18 mouse cellular contexts compared by ENCODE assay signal in the genomic region with DNA sequence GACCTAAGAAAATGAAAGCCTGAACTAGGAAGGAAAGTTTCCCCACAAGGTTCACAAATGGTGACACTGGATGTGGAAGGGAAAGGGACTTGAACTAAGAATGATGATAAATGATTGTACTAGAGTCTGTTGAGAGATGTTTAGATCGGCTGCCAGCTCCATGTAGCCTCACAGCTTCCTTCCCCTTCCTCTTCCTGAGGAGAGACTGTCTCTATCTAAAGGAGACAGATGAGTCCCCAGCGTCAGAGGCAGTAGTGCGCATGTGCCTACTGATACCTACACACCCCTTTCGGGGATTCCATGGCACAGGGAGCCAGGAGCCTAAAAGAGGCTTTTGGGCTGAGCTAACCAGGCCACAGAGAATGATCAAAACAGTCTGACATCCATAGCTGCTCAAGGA. TPM values are rescaled to one million over a fixed set of nuclear protein-coding genes. Genes with fewer than 3 reads are reported as not detected.
A peak's percentile ranks its signal among the peaks of the same experiment; 100 is the strongest.
DNase-seq lines count a peak whose midpoint lies in the region; ATAC-seq and TF ChIP-seq lines count a peak whose summit lies in the region.
"Had no signal": no experiment of that assay in that cellular context is flagged by ENCODE, and none has a peak within 500 bp of the region (broad histone marks: within the 10 kb centered on the region; RNA-seq: fewer than 3 reads in every experiment).

No protein-coding gene starts in this region.

- H3K27me3 ChIP-seq in lung, embryonic 15.5 days, result no peaks in the 10 kb centered on the region
- H3K27me3 ChIP-seq in MEL (ENCODE audit: control insufficient read depth in 1 of 2, insufficient read depth in 2 of 2, low read length in 2 of 2), result no peaks in the 10 kb centered on the region
- H3K27me3 ChIP-seq in liver, embryonic 16.5 days (ENCODE audit: control insufficient read depth, insufficient read depth, low read depth, low read length), result no peaks in the 10 kb centered on the region
- no peaks in the 10 kb centered on the region for H3K27me3 ChIP-seq in midbrain, embryonic 15.5 days (replicated peaks)
- H3K27me3 ChIP-seq: limb, embryonic 12.5 days had no signal

- no peak for TF ChIP-seq CTCF in MEL (IDR thresholded peaks at IDR 0.05 in 2 of 3, conservative IDR thresholded peaks at IDR 0.05 in 1 of 3; ENCODE audit: control insufficient read depth in 1 of 3, insufficient read depth in 1 of 3, low read depth in 2 of 3, low read length in 3 of 3, poor library complexity in 1 of 3, severe bottlenecking in 1 of 3)

- 0 out of 2 replicates have a peak overlapping the region, but pooled peaks have one; percentile 44 for H3K27ac ChIP-seq in lung, embryonic 15.5 days
- peak overlapping the region; percentile 81 for H3K27ac ChIP-seq in MEL (ENCODE audit: control insufficient read depth, low read depth, low read length)
- H3K27ac ChIP-seq in liver, embryonic 16.5 days (ENCODE audit: low read length), result peak overlapping the region; percentile 67
- no peak overlapping the region for H3K27ac ChIP-seq in midbrain, embryonic 15.5 days
- H3K27ac ChIP-seq: embryonic facial prominence, embryonic 10.5 days; limb, embryonic 12.5 days; midbrain, embryonic 10.5 days had no signal

- peak in 1 of 2 experiments; percentile 55; a peak in 3 of 4 replicates for TF ChIP-seq EP300 in MEL (IDR thresholded peaks at IDR 0.05; ENCODE audit: low read depth in 1 of 2, low read length in 2 of 2)

- no peak for DNase-seq in lung, postnatal 14 days
- DNase-seq in MEL (ENCODE audit: low read depth, low spot score), result peak; percentile 88
- DNase-seq in T-cell, adult 2 months (ENCODE audit: low spot score), result no peak
- DNase-seq: adrenal gland, postnatal 14 days; cerebellum, postnatal 14 days; gastrocnemius, postnatal 25 days; heart, postnatal 36 days; kidney, adult 8-10 months had no signal

- H3K79me2 ChIP-seq in MEL (ENCODE audit: control insufficient read depth, insufficient read depth, low read length, poor library complexity), result peaks cover 23% of the 10 kb centered on the region

- ATAC-seq in lung, embryonic 15.5 days (ENCODE audit: borderline replicate concordance, extremely low read depth, low FRiP score, low TSS enrichment), result no peak
- ATAC-seq in common myeloid progenitor, adult 5-6 weeks (replicated peaks; ENCODE audit: low read depth, poor library complexity, severe bottlenecking), result peak; percentile 7; the same call in 1 of the 2 replicates
- no peak for ATAC-seq in liver, embryonic 16.5 days (ENCODE audit: low read depth)
- no peak for ATAC-seq in midbrain, embryonic 15.5 days (replicated peaks)

- no peak overlapping the region for H3K9ac ChIP-seq in lung, embryonic 15.5 days
- peak overlapping the region; percentile 36 for H3K9ac ChIP-seq in MEL (ENCODE audit: control insufficient read depth, low read depth, low read length, poor library complexity, severe bottlenecking)
- H3K9ac ChIP-seq in liver, embryonic 16.5 days (ENCODE audit: low read depth, low read length), result peak overlapping the region; percentile 40
- H3K9ac ChIP-seq in midbrain, embryonic 15.5 days, result no peak overlapping the region
- H3K9ac ChIP-seq: limb, embryonic 12.5 days had no signal

- H3K36me3 ChIP-seq in lung, embryonic 15.5 days, result no peaks in the 10 kb centered on the region
- H3K36me3 ChIP-seq in MEL (ENCODE audit: control insufficient read depth in 1 of 2, insufficient read depth in 2 of 2, low read length in 2 of 2), result peaks cover 0 to 15% of the 10 kb centered on the region in 2 experiments; a peak in 2 of 4 replicates
- H3K36me3 ChIP-seq in liver, embryonic 16.5 days (ENCODE audit: control insufficient read depth, insufficient read depth), result no peaks in the 10 kb centered on the region
- no peaks in the 10 kb centered on the region for H3K36me3 ChIP-seq in midbrain, embryonic 15.5 days (replicated peaks)
- H3K36me3 ChIP-seq: embryonic facial prominence, embryonic 10.5 days; limb, embryonic 12.5 days; midbrain, embryonic 10.5 days had no signal

- H3K9me3 ChIP-seq in lung, embryonic 15.5 days, result no peaks in the 10 kb centered on the region
- no peaks in the 10 kb centered on the region for H3K9me3 ChIP-seq in MEL (replicated peaks; ENCODE audit: insufficient read depth, low read length)
- H3K9me3 ChIP-seq in liver, embryonic 16.5 days (replicated peaks; ENCODE audit: control insufficient read depth, low read length), result no peaks in the 10 kb centered on the region
- no peaks in the 10 kb centered on the region for H3K9me3 ChIP-seq in midbrain, embryonic 15.5 days
- H3K9me3 ChIP-seq: embryonic facial prominence, embryonic 10.5 days; limb, embryonic 12.5 days; midbrain, embryonic 10.5 days had no signal

- H3K4me2 ChIP-seq in lung, embryonic 15.5 days, result no peak overlapping the region
- H3K4me2 ChIP-seq in liver, embryonic 16.5 days (ENCODE audit: low read depth, low read length), result peak overlapping the region; percentile 36
- no peak overlapping the region for H3K4me2 ChIP-seq in midbrain, embryonic 15.5 days
- H3K4me2 ChIP-seq: limb, embryonic 12.5 days had no signal

- WGBS in lung, embryonic 15.5 days, result 58% methylated on average over 4 of the region's 4 CpGs
- 13% methylated on average over 4 of the region's 4 CpGs for WGBS in liver, embryonic 16.5 days (ENCODE audit: insufficient replicate concordance)
- WGBS in midbrain, embryonic 15.5 days, result 91% methylated on average over 4 of the region's 4 CpGs

- no peak overlapping the region for H3K4me3 ChIP-seq in lung, embryonic 15.5 days
- peak overlapping the region; percentile 30 to 55 for H3K4me3 ChIP-seq in MEL (ENCODE audit: control insufficient read depth in 1 of 2, insufficient read depth in 1 of 2, low read depth in 2 of 2, low read length in 2 of 2)
- no peak overlapping the region for H3K4me3 ChIP-seq in liver, embryonic 16.5 days (ENCODE audit: low read depth, low read length)
- no peak overlapping the region for H3K4me3 ChIP-seq in midbrain, embryonic 15.5 days
- H3K4me3 ChIP-seq: embryonic facial prominence, embryonic 10.5 days; limb, embryonic 12.5 days; midbrain, embryonic 10.5 days had no signal

- peak in 1 of 2 experiments; percentile 87; a peak in 2 of 4 replicates for TF ChIP-seq POLR2A in MEL (IDR thresholded peaks at IDR 0.05; ENCODE audit: control insufficient read depth in 1 of 2, insufficient read depth in 1 of 2, low read depth in 1 of 2, low read length in 2 of 2, poor library complexity in 1 of 2)

- TF ChIP-seq RAD21 in MEL (IDR thresholded peaks at IDR 0.05; ENCODE audit: low read depth, low read length), result no peak

- H3K4me1 ChIP-seq in lung, embryonic 15.5 days, result peaks cover 10% of the 10 kb centered on the region
- peaks cover 13% of the 10 kb centered on the region in 2 experiments for H3K4me1 ChIP-seq in MEL (ENCODE audit: control insufficient read depth in 1 of 2, insufficient read depth in 2 of 2, low read length in 2 of 2)
- peaks cover 33% of the 10 kb centered on the region for H3K4me1 ChIP-seq in liver, embryonic 16.5 days (ENCODE audit: control insufficient read depth, low read depth, low read length)
- peaks cover 8% of the 10 kb centered on the region for H3K4me1 ChIP-seq in midbrain, embryonic 15.5 days

TF ChIP-seq in MEL, 35 proteins besides CTCF, POLR2A, EP300 and RAD21 (continues in another document):
- TF ChIP-seq TCF12 (IDR thresholded peaks at IDR 0.05; ENCODE audit: low read depth, low read length) (peak; percentile 67), GATA1 (IDR thresholded peaks at IDR 0.05; ENCODE audit: low read depth, low read length) (peak; percentile 54; the same call in 1 of the 2 replicates), HCFC1 (IDR thresholded peaks at IDR 0.05; ENCODE audit: low read depth, low read length) (0 out of 2 replicates have a peak, but pooled peaks have one; percentile 30), ZC3H11A (IDR thresholded peaks at IDR 0.05; ENCODE audit: low read depth, low read length) (no peak), ELF1 (IDR thresholded peaks at IDR 0.05; ENCODE audit: low read depth, low read length) (0 out of 2 replicates have a peak, but pooled peaks have one; percentile 28), CHD1 (IDR thresholded peaks at IDR 0.05; ENCODE audit: low read depth, low read length) (no peak), MAFK (IDR thresholded peaks at IDR 0.05; ENCODE audit: borderline replicate concordance, low read depth, low read length) (no peak), POLR2AphosphoS2 (IDR thresholded peaks at IDR 0.05; ENCODE audit: low read length) (no peak), USF2 (IDR thresholded peaks at IDR 0.05; ENCODE audit: borderline replicate concordance in 1 of 2, insufficient read depth in 1 of 2, low read depth in 1 of 2, low read length in 2 of 2) (no peak), USF1 (IDR thresholded peaks at IDR 0.05; ENCODE audit: low read depth, low read length) (no peak), KAT2A (conservative IDR thresholded peaks at IDR 0.05; ENCODE audit: low read depth, low read length) (no peak), ETS1 (IDR thresholded peaks at IDR 0.05; ENCODE audit: low read depth, low read length) (0 out of 2 replicates have a peak, but pooled peaks have one; percentile 18), MEF2A (IDR thresholded peaks at IDR 0.05; ENCODE audit: extremely low read depth, insufficient replicate concordance, low read depth, low read length, poor library complexity, severe bottlenecking) (no peak), MYC (IDR thresholded peaks at IDR 0.05; ENCODE audit: low read depth, low read length) (no peak), TBP (IDR thresholded peaks at IDR 0.05; ENCODE audit: low read depth, low read length) (peak; percentile 78; the same call in 1 of the 2 replicates), ZMIZ1 (IDR thresholded peaks at IDR 0.05; ENCODE audit: low read depth, low read length) (peak; percentile 76)

RNA-seq across cellular contexts. Expression of gene Klf13, which starts 2.8 kb away (rescaled TPM):
- 34.4 and 35.1 TPM in 2 replicates for polyA plus RNA-seq in lung, embryonic 15.5 days (2015; fragmentation: Nextera tagmentation; extraction: Ambion mirVana)
- 20.5 and 21.6 TPM in 2 replicates for total RNA-seq in MEL (2012; rRNA removed)
- polyA plus RNA-seq in MEL (2012; ENCODE audit: insufficient read depth in 1 of 2, insufficient read length in 2 of 2, low read depth in 1 of 2, low replicate concordance in 2 of 2, missing spikeins in 1 of 2), result 100 to 1,000 TPM in 1 of 2 experiments, 10 to 100 TPM in 1; 26.9 to 118 TPM
- 16.4 and 20.1 TPM in 2 replicates for total RNA-seq in common myeloid progenitor, adult 5-6 weeks (2017)
- 15.6 and 16.6 TPM in 2 replicates for polyA plus RNA-seq in liver, embryonic 16.5 days (2015; fragmentation: Nextera tagmentation; extraction: Ambion mirVana)
- polyA plus RNA-seq in midbrain, embryonic 15.5 days (2015; fragmentation: Nextera tagmentation; extraction: Ambion mirVana), result 21.7 and 23.4 TPM in 2 replicates

RNA-seq across cellular contexts. Expression of gene E030018B13Rik, which starts 24.8 kb away (rescaled TPM):
- polyA plus RNA-seq in lung, embryonic 15.5 days (2015; fragmentation: Nextera tagmentation; extraction: Ambion mirVana), result 0.15 and 0.26 TPM in 2 replicates
- not detected in 2 replicates for total RNA-seq in MEL (2012; rRNA removed)
- polyA plus RNA-seq in MEL (2012; ENCODE audit: insufficient read depth in 1 of 2, insufficient read length in 2 of 2, low read depth in 1 of 2, low replicate concordance in 2 of 2, missing spikeins in 1 of 2), result under 1 TPM in 1 of 2 experiments, not detected in 1; 0.07 TPM
- total RNA-seq in common myeloid progenitor, adult 5-6 weeks (2017), result not detected in 2 replicates
- polyA plus RNA-seq in liver, embryonic 16.5 days (2015; fragmentation: Nextera tagmentation; extraction: Ambion mirVana), result not detected in 2 replicates
- 0.17 and 0.23 TPM in 2 replicates for polyA plus RNA-seq in midbrain, embryonic 15.5 days (2015; fragmentation: Nextera tagmentation; extraction: Ambion mirVana)
- total RNA-seq: adrenal gland, postnatal 14 days; gastrocnemius, postnatal 25 days; heart, postnatal 36 days; left cerebral cortex, adult 8-10 months; neutrophil, adult 5-6 weeks had no signal
- polyA plus RNA-seq: embryonic facial prominence, embryonic 10.5 days; limb, embryonic 12.5 days; midbrain, embryonic 10.5 days; testis, adult 2 months had no signal

Comparison
In these comparisons a context has a peak if more than half of its experiments do, and no peak if none do; other contexts are left out.
1. H3K4me3 ChIP-seq: peak in MEL (2 of 2); none in lung, embryonic 15.5 days (single experiment), liver, embryonic 16.5 days (single experiment) and midbrain, embryonic 15.5 days (single experiment).
2. H3K9ac ChIP-seq: peak in MEL (single experiment) and liver, embryonic 16.5 days (single experiment); none in lung, embryonic 15.5 days (single experiment) and midbrain, embryonic 15.5 days (single experiment).